Mouse (Mus musculus): Measurements from ENCODE around the gene March10. TPM values are rescaled to one million over a fixed set of nuclear protein-coding genes. Genes with fewer than 3 reads are reported as not detected.

March10 gene
- not detected for polyA plus RNA-seq (2017; shearing (Covaris generic))

GRCm38 (mm10) chr11:105456497-105456907 is at the start of gene March10:
March10 (minus strand) TSS chr11:105456735.
- ATAC-seq: no peak

DNA sequence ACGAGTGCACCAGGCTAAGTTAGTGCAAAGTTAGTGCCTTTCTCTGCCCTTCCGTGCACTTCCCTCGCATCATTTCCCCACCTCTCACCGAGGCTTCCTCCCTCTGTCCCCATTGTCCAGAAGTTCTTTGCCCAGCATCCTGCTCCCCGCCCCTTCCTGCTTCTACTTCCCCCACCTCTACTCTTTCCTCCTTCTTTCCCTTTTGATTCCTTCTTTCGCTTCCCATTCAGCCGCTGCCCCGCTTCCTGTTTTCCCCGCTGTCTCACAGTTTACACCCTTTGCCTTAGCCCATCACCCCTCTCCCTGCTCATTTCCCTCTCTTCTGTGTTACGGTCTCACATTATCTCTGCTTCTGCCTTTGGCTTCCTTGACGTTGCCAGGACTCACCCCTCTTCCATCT is 49.8 kb upstream of the March10 start:
- ATAC-seq: no peak

GRCm38 (mm10) chr11:105505038-105505437 is 48.5 kb upstream of the March10 start:
- no peak for ATAC-seq

DNA sequence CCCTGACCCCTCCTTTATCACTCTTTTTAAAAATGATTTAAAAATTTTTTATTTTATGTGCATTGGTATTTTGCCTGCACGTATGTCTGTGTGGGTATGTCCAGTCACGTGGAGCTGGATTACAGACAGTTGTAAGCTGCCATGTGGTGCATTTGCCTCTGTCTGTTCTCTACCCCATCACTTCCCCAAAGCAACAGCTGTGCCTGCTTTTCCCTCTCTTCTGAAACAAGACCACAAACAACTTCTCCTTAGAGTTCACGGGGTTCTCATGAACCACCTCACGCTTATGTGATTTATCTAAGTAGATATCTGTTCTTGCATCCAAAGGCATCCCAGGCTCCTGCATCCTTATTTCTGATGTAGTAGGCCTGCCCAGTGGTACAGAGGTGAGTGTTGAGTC is 45.8 kb upstream of the March10 start:
- ATAC-seq: no peak

GRCm38 (mm10) chr11:105497505-105497904 is 41.0 kb upstream of the March10 start:
- ATAC-seq: no peak

DNA sequence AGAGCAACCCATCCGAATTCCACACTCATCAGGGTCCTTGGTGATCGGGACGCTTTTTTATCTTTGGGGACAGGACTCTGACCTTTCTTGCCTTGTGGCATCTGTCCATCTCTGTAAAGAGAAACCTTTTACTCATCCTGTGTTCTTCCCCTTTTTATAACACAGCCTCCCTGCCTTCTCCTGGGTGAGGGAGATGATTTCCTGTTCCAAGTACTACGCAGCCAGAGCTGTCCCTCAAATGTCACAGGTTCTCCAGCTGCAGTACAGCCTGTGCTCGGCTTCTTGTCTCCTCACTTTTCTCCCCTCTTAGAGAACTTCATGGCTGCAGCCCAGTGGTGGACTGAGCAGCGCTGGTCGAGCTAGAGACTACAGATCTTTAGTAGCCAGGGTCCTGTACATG is 40.1 kb upstream of the March10 start:
- no peak for ATAC-seq

GRCm38 (mm10) chr11:105495591-105496270 is 39.2 kb upstream of the March10 start:
- no peak for ATAC-seq

- no peak for ATAC-seq
Observed at GRCm38 (mm10) chr11:105494786-105495369, 38.3 kb upstream of the March10 start.

GRCm38 (mm10) chr11:105492392-105492791 is 35.9 kb upstream of the March10 start:
- ATAC-seq: no peak

DNA sequence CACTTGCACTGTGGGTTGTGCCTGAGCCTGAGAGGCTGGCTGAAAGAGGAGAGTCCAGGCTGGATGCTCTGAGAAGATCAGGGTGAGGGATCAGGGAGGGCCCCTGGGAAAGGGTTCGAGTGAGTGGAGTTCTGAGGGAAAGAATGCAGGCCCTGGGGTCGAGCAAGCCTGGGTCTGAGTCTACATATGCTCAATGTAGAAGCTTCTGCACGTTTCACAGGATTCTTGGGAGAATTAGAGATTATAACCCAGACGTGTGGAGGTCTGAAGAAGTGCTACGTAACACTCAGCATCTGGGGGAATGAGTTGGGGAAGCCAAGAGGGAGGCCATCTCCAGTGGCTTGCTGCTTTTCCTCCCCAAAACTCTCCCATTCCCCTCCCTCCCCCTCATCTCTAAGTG is 34.4 kb upstream of the March10 start:
- ATAC-seq: no peak

DNA sequence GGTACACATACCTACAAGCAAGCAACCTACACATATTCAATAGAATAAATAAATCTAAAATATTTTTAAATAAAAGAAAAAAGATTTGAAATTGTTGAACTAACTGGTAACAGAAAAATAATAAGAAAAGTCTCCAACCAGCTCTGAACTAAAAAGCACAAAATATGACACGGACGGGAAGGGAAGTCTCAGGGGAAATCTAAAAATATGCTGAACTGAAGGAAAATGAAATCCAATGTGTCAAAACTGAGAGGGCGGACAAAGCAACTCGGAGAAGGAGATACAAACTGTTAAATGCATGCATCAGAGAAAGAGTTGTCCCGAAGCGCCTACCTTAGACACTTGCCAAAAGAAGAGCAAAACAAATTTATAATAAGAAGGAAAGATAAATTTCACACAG is 28.9 kb upstream of the March10 start:
- ATAC-seq: no peak

DNA sequence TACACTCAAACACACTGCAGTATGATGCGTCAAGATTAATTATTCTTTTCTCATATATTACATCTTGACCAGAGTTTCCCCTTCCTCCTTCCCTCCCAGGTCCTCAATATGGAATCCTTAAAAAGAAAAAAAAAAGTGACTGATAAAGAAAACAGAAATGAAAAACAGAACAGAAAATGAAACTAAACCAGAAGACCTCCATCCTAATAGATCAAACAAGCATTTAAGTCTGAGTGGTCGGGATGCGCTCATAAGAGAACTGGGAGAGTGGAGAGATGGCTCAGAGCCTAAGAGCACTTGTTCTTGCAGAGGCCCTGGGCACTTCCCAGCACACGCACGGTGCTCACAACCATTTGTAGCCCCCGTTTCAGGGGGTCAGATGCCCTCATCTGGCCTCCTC is 28.5 kb upstream of the March10 start:
- no peak for ATAC-seq

GRCm38 (mm10) chr11:105482747-105483146 is 26.2 kb upstream of the March10 start:
- ATAC-seq: no peak

DNA sequence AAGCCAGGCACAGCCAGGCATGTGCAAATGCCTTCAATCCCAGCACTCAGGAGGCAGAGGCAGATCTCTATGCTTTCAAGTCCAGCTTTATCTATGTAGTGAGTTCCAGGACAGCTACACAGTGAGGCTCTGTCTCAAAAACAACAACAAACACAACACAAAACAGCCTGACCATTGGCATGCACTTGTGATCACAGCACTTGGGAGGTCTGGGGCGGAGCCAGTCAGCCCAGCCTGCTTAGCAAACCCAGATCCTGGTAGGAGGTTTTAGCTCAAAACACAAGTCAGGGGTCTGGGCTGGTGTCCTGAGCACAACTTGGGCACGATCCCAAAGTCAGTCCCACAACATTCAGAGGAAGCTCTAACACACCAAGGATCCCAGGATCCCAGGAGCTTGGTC is 18.2 kb upstream of the March10 start:
- no peak for ATAC-seq

DNA sequence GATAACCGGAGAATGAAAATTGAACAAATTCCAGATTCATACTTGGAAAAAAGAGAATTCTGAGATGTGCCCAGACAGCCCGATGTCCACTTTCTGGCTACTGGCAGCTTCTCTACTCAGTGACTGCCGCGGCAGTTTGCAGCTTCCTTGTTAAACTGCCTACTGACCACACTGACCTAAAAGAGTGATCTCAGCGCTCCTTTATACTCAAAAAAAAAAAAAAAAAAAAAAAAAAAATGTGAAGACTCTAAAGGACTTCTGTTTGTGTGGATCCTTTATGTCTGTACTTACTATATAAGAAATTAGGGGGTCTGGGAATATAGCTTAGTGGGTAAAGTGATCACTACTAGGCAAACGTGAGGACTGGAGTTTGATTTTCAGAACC is 17.8 kb upstream of the March10 start:
- ATAC-seq: no peak

GRCm38 (mm10) chr11:105473716-105474351 is 17.3 kb upstream of the March10 start:
- no peak for ATAC-seq

DNA sequence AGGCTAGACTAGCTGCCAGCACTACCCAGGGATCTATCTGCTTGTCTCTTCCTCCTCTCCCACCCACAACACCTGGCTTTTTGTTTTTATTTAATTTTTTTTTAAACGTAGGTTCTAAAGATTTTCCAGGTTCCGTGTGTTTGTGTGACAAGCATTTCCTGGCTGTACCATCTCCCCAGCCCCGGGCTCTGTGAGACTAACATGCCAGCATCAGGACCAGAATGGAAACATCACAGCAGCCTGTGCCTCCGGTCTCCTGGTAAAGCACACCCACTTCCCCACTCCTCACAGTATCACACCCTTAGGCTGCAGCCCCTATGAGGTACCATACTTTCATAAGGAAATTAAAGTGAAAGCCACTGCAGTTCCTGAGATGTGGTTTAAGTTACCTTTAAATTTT is 16.1 kb upstream of the March10 start:
- no peak for ATAC-seq

DNA sequence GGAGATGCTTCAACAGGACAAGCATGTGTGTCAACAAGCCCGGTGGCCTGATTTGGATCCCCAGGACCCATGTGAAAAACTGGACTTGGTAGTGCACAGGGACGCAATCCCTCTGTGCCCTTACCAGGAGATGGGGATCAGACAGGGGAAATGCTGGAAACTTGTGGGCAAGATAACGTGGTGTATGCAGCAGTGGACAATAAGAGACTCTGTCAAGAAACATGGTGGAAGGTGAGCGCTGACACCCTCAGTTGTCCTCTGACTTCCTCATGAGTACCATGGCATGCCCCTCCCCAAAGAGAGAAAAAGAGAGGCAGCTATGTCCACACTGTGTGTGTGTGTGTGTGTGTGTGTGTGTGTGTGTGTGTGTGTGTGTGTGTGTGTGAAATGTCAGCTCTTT is 14.4 kb upstream of the March10 start:
- no peak for ATAC-seq

DNA sequence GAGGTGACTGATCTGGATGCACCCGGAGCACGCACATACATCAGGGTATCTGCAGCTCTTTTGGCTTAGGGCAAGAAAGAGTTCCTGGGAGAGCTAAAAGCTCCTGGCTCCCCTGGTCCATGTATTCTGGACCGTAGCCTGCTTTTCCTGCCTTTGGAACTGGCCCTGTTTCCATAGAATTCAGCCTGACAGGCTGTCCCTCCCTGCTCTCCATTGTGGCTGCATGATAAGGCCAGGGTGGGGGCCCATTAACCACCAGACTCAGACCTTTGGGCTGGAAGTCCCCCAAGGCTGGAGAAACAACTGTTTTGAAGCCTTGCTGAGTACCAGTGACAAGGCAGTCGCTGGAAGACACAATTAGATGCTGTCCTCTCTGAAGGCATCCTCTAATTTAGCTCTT is 13.0 kb upstream of the March10 start:
- no peak for ATAC-seq

DNA sequence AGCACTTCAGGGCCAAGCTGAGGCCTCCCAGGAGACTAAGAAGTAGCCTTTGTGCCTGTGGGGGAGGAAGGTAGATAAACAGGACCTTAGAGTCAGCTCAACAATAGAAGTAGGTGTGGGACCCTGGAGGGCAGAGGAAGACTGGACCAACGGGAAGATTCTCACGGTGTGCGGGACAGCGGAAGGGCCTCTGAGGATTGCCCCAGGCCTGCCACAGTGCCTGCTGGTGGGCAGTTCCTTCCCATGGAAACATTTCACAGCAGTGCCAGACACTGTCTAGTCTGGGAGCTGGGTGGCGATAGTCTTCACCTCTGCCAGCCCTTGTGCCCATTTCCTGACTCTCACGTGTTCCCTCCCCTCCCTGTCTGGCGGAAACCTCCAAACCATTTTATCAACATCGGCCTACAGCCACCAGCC is 12.6 kb upstream of the March10 start:
- no peak for ATAC-seq

DNA sequence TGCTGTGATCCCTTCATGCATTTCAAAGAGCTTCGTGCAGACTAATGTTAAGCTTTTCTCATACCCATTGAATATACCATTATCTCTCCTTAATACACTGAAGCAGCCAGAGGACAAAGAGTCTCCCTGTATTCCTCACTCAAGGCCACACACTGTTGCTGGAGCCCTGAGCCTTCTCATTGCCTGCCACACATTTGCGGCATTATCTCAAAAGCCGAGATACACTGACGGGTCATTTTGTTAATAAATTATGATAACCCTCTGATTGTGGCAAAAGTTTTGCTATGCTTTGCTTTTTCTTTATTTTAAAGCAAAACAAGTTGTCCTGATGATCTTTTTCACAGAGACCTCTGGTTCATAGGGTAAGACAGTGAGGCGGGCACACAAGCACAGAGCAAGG is 11.9 kb upstream of the March10 start:
- ATAC-seq: no peak

GRCm38 (mm10) chr11:105467816-105468215 is 11.3 kb upstream of the March10 start:
- no peak for ATAC-seq

DNA sequence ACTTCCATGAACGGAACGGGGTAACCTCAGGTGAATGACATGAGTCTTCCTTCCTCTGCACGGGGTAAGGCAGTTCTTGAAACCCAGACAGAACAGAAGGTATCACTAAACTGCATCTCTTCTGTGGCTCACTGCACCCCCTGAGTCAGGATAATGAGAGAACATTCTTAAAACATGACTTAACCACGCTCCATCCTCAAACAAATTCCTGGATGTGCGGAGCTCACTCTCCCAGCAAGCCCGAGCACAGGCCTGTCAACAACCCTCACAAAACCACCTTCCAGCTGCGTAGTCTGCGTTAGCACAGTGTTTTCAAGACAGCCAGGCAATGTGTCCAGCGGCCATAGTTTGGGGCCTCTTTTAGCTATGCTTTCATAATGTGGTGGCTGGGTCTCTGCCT is 10.7 kb upstream of the March10 start:
- no peak for ATAC-seq

DNA sequence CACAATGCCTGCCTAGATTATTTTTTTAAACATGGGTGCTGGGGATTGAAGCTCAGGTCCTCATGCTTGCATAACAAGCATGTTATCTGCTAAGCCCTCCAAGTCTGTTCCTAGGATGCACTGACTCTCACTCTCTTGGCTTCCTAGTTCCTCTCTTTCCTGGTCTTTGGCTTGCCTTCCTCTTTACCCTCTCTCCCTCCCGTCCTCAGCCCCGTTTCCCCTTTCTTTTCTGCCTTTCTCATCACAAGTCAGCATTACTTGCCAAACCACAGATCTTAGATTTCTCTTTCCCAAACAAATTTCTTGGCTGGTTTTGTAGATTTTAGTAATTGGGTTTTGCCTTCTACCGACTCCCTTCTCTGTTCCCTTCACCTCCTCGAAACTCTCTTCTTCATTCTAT is 10.2 kb upstream of the March10 start:
- ATAC-seq: no peak

Data from inflammation-experienced regulatory T-cells, adult 6 months (primary cell).